Mouse (Mus musculus) intestine, embryonic 14.5 days (tissue): ENCODE measurements at regions not wholly inside any gene's neighbourhood (a gene's known extent, or its start where the extent isn't known, plus 50 kb on each side); places are given as distances from the start of the nearest gene placed in this dataset.

ENCODE experiments used
- ATAC-seq: fragments of 200-750 bp; cut with Nextera tagmentation; replicated peaks from 2 replicates; pipeline ENCODE4 v1.8.0; 2017; ENCODE audit warnings: low read depth, moderate number of reproducible peaks, moderate TSS enrichment, moderate library complexity; ENCODE audit not compliant: low FRiP score, low TSS enrichment
- DNase-seq: peaks from one replicate; pipeline ENCODE4 v3.0.0-alpha.2; 2018; ENCODE audit warnings: low spot score
- H3K27ac ChIP-seq: fragments of 300-500 bp; sonication (generic); 2 replicates; pipeline ENCODE4 v1.5.1; 2014; ENCODE audit warnings: low read depth, mild to moderate bottlenecking, control low read depth
- H3K27me3 ChIP-seq: fragments of 300-500 bp; sonication (generic); replicated peaks from 2 replicates; pipeline ENCODE4 v1.6.1; 2014; ENCODE audit warnings: low read length, control low read depth; ENCODE audit not compliant: control insufficient read depth, insufficient read depth
- H3K36me3 ChIP-seq: fragments of 300-500 bp; sonication (generic); 2 replicates; pipeline ENCODE4 v1.6.1; 2014; ENCODE audit warnings: low read length, control low read depth; ENCODE audit not compliant: control insufficient read depth, insufficient read depth
- H3K4me1 ChIP-seq: fragments of 300-500 bp; sonication (generic); replicated peaks from 2 replicates; pipeline ENCODE4 v1.6.1; 2014; ENCODE audit warnings: low read length, control low read depth, mixed read lengths; ENCODE audit not compliant: control insufficient read depth, insufficient read depth
- H3K4me2 ChIP-seq: fragments of 300-500 bp; sonication (generic); 2 replicates; pipeline ENCODE4 v1.6.1; 2014; ENCODE audit warnings: low read length
- H3K4me3 ChIP-seq: fragments of 300-500 bp; sonication (generic); 2 replicates; pipeline ENCODE4 v1.5.1; 2014; ENCODE audit warnings: low read depth, low read length, control low read depth, mixed read lengths
- H3K9ac ChIP-seq: fragments of 300-500 bp; sonication (generic); 2 replicates; pipeline ENCODE4 v1.6.1; 2014; ENCODE audit warnings: mild to moderate bottlenecking, low read length
- H3K9me3 ChIP-seq: fragments of 300-500 bp; sonication (generic); 2 replicates; pipeline ENCODE4 v1.6.1; 2016; ENCODE audit warnings: low read length, control low read depth; ENCODE audit not compliant: control insufficient read depth
- WGBS: fragments of 180-500 bp; shearing (Covaris S2); extraction: QIAGEN DNeasy Blood & Tissue Kit; methylation state at CpG from one replicate; pipeline ENCODE4 v1.1.7; 2014; 5-methylcytosine and 5-hydroxymethylcytosine counted together

GRCm38 (mm10) chr8:30730366-30730765 is 2698.1 kb upstream of the 5930422O12Rik start:
- Histone ChIP-seq H3K4me2 (no peak overlapping the region), H3K27me3 (no peaks in the 10 kb centered on the region), H3K9me3 (no peaks in the 10 kb centered on the region), H3K4me3 (no peak overlapping the region), H3K9ac (no peak overlapping the region), H3K27ac (no peak overlapping the region), H3K36me3 (no peaks in the 10 kb centered on the region), H3K4me1 (no peaks in the 10 kb centered on the region)
- DNase-seq = no peak
- ATAC-seq = no peak

GRCm38 (mm10) chr8:30732585-30733253 is 2695.8 kb upstream of the 5930422O12Rik start:
- H3K27me3 ChIP-seq = no peaks in the 10 kb centered on the region
- no peak overlapping the region for H3K9ac ChIP-seq
- DNase-seq = no peak
- no peaks in the 10 kb centered on the region for H3K4me1 ChIP-seq
- no peaks in the 10 kb centered on the region for H3K36me3 ChIP-seq
- no peak overlapping the region for H3K27ac ChIP-seq
- H3K4me2 ChIP-seq = no peak overlapping the region
- no peaks in the 10 kb centered on the region for H3K9me3 ChIP-seq
- H3K4me3 ChIP-seq = no peak overlapping the region
- WGBS = 74% methylated on average over 11 of the region's 11 CpGs
- no peak for ATAC-seq

GRCm38 (mm10) chr8:30733385-30733784 is 2695.1 kb upstream of the 5930422O12Rik start:
- H3K4me3 ChIP-seq = no peak overlapping the region
- H3K9ac ChIP-seq = no peak overlapping the region
- 80% methylated on average over 6 of the region's 6 CpGs for WGBS
- no peak overlapping the region for H3K27ac ChIP-seq
- no peaks in the 10 kb centered on the region for H3K27me3 ChIP-seq
- no peaks in the 10 kb centered on the region for H3K9me3 ChIP-seq
- H3K36me3 ChIP-seq = no peaks in the 10 kb centered on the region
- no peak for ATAC-seq
- DNase-seq = no peak
- H3K4me1 ChIP-seq = no peaks in the 10 kb centered on the region
- H3K4me2 ChIP-seq = no peak overlapping the region

- no peaks in the 10 kb centered on the region for H3K4me1 ChIP-seq
- no peak overlapping the region for H3K4me3 ChIP-seq
- H3K27me3 ChIP-seq = no peaks in the 10 kb centered on the region
- DNase-seq (no peak), ATAC-seq (no peak)
- WGBS = 47% methylated on average over 5 of the region's 5 CpGs
- H3K36me3 ChIP-seq = no peaks in the 10 kb centered on the region
- no peak overlapping the region for H3K4me2 ChIP-seq
- H3K9ac ChIP-seq = no peak overlapping the region
- H3K9me3 ChIP-seq = no peaks in the 10 kb centered on the region
- no peak overlapping the region for H3K27ac ChIP-seq
Measured at GRCm38 (mm10) chr8:30735338-30735737, 2693.2 kb upstream of the 5930422O12Rik start.

DNA sequence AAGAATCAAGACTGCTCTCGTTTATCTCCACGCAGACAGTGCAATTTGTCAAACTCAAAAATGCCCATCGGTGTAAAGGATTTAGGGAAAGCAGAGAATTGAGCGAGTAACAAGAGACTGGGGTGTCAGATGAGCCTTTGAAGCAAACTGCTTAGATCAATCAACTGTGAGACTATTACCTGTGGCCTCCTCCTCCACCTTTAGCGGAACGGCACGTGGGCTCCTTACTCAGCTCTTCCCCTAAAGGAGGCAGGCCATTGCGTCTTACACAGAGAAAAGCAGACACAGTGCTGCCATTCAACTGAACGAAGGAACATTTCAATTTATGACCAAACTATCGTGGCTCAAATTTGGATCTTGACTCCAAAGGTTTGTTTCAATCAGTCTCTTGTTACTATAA is 2692.8 kb upstream of the 5930422O12Rik start:
- Histone ChIP-seq H3K4me3 (no peak overlapping the region), H3K9ac (no peak overlapping the region), H3K36me3 (no peaks in the 10 kb centered on the region), H3K9me3 (no peaks in the 10 kb centered on the region), H3K27me3 (no peaks in the 10 kb centered on the region), H3K27ac (no peak overlapping the region), H3K4me2 (no peak overlapping the region), H3K4me1 (no peaks in the 10 kb centered on the region)
- ATAC-seq = no peak
- no peak for DNase-seq
- 65% methylated on average over 10 of the region's 10 CpGs for WGBS

GRCm38 (mm10) chr8:30746874-30747273 is 2681.6 kb upstream of the 5930422O12Rik start:
- Histone ChIP-seq H3K27me3 (no peaks in the 10 kb centered on the region), H3K9me3 (no peaks in the 10 kb centered on the region), H3K9ac (no peak overlapping the region), H3K36me3 (no peaks in the 10 kb centered on the region), H3K4me3 (no peak overlapping the region), H3K27ac (no peak overlapping the region), H3K4me1 (no peaks in the 10 kb centered on the region), H3K4me2 (no peak overlapping the region)
- DNase-seq (no peak), ATAC-seq (no peak)
- WGBS = 72% methylated on average over 3 of the region's 3 CpGs
